Mouse (Mus musculus) ovary, postnatal 36 days (tissue): ENCODE measurements around the gene Fbxl14.
"Not testable (repeated sequence)": the region's sequence is repeated elsewhere in the genome, so short reads cannot be mapped to it uniquely, and the experiment has no call there.

ENCODE experiments used
- DNase-seq: peaks from one replicate; pipeline ENCODE4 v3.0.0; 2022; ENCODE audit warnings: low spot score, mixed read lengths

Fbxl14 gene

DNA sequence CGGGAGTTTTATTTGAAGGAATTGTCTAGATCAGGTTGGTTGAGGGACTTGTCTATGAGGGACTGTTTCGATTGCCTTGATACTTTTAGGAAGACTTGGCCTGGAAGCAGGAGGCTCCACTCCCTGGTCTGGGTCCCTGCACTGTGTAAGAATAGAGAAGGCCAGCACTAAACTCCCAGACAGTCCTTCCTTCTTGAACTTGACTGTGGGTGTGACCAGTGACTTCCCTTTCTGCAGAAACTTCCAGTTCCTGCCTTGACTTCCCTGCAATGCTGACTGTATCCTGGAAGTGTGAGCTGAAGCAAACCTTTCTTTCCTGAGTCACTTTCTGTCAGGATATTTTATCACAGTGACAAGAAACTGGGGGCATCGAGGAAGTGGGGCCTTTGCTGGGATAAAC is 8.7 kb upstream of the Fbxl14 start:
- DNase-seq: no peak

DNA sequence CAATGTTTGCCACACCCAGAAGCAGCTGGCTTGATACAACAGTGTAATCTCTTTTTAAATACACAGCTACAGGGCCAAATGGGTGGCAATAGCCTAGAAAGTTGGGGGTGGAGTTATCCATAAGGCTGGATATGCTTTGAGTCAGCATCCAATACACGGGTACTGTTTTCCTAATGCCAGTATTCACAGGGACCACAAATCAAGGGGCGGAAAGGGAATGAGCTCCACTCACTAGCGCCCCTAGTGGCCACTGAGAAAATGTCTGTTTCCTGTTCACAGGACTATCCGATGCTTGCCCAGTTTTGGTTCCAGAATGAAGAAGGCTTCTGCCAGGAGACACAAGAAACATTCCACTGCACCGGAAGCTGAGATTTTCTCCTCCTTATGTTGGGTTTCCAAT is 7.3 kb upstream of the Fbxl14 start:
- DNase-seq: peak; percentile 59

DNA sequence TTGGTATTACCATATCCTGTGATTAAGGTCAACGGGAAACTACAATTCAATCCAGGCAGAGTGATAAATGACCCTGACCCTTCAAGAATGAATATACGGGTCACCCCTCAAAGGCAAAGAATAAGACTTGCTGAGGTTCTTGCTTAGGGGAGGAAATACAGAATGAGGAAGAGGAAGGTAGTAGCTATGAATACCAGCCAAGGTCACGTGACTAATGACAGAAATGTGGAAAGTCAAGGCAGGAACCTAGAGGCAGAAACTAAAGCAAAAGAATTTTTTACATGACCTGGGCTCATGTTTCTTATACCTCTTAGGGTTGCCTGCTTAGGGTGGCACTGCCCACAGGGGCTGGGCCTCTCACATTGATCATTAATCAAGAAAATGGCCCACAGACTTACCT is 6.8 kb upstream of the Fbxl14 start:
- DNase-seq: no peak

DNA sequence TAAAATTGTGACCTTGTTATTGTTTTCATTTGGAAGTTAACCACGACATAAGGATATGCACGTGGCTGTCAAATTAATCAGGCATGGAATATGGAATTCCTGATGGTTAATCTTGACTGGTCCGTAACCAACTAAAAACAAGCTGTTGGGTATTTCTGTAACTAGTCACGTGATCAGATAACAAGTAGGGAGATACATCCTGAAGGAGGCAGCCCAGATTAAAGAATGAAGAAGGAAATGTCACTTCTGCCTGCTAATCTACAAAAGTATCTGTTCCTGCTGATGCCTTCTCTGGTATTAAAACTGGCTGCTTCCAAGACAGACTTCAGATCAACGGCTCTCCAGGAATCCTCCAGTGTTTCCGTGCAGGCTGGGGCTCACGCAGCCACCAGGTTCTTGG is 6.0 kb upstream of the Fbxl14 start:
- DNase-seq: no peak

DNA sequence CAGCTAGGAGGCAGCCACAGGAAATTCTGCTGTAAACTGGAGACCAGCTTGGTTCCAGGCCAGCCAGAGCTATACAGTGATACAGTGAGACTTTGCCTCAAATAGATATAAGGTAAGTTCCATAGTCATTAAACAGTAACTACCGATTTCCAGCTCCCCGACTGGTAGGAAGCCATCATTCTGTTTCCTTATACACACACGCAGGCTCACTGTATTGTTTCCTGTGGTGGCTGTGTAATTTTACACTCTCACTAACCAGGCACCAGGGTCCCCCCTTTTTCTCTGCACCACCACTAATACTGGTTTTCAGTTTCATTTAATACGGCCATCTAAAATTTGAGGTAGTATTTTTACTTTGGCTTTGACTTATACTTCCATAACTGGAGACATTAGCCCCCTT is 5.5 kb upstream of the Fbxl14 start:
- DNase-seq: no peak

DNA sequence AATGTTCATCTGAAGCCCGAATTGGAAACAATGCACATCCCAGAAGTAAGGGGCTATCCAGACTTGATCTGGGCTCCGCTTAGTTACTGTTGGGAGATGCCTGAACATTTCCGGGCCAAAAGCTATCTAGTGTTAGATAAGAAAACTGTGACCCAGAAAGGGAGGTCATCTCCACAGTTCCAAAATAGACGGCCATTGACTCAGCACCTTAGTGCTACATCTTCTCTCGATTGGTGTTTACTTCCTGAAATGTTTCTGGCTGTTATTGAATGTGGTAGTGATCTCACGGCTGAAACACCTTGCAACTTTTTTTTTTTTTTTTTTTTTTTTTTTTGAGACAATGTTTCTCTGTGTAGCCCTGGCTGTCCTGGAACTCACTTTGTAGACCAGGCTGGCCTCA is 3.5 kb upstream of the Fbxl14 start:
- no peak for DNase-seq

DNA sequence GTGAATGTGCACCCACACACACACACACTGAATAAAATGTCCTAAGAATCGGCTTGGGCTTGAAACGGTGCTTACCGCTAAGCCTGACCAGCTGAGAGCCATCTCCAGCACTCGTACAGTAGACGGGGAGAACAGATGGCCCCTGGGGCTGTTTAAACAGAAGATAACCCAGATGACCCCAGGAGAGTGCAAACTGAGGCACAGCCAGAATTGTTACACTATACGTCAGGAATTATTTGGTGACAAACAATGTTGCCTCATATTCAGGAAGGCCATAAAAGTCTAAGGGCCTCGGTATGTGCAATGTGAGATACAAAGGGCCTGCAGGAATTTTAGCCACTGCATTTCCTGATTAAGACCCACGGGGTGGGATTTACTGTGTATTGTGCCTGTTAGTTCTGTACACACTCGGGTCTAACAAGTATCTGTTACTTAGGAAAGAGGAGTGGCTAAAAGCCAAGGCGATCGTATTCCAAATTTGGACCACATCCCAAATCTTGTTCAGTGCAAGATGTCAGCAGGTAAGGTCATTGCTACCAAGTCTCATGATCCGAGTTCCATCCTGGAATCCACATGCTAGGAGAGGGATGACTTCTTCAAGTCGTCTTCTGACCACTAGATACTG is 1.7 kb upstream of the Fbxl14 start:
- DNase-seq: no peak

DNA sequence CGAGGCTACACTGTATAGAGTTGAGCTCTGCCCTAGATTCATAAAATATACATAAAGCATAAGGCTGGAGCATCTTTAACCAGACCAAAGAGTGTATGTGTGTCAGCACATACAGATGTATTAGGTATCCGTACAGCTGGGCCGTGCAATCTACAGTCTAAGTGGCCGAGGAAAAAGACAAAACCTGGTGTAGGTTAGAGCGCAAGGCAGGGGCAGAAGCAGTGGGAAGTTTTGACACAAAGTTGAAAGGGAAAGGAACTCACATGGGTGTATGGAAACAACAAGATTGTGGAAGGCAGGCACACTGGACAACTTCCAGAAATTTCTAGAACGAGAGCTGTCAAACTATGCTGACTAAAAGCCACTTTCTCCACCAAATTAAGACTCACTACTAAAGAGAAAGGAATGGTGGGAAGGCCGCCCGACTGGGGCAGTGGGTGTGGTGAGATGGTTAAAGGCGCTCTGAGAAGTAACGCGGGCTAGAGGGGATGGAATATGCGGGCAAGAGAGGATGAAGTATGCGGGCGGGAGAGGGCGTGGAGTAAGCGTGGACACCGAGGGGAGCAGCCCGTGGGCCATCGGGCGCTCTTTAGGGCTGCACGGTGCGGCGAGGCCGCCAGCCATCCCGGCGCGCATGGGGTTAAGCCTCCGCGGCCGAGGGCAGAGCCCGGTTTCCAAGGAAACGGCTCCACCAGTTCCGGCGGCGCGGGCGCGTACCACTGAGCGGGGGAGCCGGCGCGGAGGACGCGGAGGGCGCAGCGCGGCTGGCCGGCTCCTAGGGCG is 717 bp upstream of the Fbxl14 start:
- peak; percentile 86 for DNase-seq

DNA sequence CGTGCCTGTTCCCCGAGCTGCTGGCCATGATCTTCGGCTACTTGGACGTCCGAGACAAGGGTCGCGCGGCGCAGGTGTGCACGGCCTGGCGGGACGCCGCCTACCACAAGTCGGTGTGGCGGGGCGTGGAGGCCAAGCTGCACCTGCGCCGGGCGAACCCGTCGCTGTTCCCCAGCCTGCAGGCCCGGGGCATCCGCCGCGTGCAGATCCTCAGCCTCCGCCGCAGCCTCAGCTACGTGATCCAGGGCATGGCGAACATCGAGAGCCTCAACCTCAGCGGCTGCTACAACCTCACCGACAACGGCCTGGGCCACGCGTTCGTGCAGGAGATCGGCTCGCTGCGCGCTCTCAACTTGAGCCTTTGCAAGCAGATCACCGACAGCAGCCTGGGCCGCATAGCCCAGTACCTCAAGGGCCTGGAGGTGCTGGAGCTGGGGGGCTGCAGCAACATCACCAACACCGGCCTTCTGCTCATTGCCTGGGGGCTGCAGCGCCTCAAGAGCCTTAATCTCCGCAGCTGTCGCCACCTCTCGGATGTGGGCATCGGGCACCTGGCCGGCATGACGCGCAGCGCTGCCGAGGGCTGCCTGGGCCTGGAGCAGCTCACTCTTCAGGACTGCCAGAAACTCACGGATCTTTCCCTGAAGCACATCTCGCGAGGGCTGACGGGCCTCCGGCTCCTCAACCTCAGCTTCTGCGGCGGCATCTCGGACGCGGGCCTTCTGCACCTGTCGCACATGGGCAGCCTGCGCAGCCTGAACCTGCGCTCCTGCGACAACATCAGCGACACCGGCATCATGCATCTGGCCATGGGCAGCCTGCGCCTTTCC is 623 bp downstream of the Fbxl14 start:
- peak; percentile 69 for DNase-seq

DNA sequence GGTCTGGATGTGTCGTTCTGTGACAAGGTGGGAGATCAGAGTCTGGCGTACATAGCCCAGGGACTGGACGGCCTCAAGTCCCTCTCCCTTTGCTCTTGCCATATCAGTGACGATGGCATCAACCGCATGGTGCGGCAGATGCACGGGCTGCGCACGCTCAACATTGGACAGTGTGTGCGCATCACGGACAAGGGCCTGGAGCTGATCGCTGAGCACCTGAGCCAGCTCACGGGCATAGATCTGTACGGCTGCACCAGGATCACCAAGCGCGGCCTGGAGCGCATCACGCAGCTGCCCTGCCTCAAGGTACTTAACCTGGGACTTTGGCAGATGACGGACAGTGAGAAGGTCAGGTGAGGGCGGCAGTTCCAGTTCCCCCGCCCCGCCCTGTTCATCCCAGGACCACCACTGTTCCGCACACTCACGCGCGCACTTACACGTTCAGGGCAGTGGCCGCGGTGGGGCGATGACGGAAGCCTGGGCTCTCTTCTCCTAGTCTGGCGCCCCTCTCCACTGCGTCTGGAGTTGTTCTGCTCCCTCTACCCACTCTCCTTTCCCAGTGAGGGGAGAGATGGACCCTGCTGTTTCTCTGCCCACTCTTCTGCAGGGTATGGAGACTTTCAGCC is 1.4 kb downstream of the Fbxl14 start:
- peak; percentile 29 for DNase-seq

DNA sequence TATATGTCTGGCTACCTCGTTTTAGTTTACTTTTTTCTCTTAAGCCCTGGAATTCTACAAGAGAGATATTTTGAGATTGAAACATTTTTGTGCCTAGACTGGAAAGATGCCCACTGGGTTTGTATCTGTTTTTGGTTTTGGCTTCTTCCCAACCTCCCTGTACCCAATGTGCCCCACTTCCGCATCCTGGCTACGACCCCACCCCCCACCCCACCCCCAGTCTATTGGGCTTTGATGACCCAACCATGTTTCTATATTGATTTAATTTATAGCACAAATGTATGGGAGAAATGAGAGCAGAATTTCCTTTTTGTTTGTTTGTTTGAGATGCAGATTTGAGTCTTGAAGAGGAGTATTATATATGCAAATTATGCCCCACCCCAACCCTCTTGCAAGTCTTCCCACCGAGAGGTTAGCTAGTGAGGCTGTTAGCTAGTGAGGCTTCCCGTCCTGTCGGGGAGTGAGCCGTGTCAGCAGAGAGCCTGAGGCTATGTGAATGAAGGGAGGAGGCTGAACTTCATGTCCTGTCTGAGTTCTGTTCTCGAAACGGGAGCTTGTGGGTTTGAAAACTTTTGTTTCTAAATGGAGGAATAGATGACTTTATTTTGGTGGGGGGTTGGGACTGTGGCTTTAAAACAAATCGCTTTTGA is 2.4 kb downstream of the Fbxl14 start:
- DNase-seq: not testable (repeated sequence)

DNA sequence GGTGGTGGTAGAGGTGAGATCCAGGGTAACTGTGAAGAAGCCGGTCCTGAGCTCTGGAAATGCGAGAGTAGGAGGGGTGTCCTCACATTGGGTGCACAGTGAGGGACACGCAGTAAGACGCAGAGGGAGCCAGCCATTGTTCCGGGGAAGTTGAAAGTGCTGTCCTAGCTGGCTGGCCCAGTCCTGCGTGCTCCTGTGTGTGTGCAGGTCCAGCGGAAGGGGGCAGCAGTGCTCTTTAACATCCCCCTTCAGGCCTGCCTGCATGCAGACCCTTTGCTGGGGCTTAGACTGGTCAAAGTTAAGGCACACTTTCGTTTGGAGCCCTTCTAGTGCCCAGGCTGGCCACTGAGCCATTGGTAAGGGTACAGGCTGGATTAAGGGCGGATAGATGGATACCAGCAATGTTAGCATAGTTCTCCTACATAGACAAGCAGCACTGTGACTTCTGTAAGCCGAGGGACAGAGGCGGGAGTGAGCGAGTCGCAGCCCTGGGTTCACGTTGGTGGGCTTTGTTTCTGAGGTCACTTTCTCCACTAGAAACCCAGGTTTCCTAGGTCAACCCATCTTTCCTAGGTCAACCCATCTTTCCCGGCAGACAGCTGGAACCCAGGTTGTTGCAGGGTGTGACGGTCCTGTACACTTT is 3.6 kb downstream of the Fbxl14 start:
- peak; percentile 61 for DNase-seq

DNA sequence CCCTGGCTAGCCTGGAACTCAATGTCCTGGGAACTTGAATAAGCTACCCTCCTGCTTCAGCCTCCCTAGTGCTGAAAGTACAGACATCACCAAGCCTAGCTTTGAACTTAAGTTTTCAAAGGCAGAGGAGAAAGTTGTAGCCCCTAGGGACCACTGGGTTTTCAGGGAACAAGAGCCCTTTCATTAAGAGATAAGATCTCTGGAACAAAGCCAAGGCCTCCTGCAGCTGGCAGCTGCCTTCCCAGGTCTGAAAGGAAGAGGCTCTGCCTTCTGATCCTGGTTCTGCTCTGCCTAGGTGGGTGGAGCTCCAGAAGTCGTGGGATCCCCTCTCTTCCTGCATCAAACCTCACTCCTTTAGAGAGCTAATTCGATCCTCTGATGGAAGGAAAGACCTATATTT is 6.0 kb downstream of the Fbxl14 start:
- DNase-seq: no peak

DNA sequence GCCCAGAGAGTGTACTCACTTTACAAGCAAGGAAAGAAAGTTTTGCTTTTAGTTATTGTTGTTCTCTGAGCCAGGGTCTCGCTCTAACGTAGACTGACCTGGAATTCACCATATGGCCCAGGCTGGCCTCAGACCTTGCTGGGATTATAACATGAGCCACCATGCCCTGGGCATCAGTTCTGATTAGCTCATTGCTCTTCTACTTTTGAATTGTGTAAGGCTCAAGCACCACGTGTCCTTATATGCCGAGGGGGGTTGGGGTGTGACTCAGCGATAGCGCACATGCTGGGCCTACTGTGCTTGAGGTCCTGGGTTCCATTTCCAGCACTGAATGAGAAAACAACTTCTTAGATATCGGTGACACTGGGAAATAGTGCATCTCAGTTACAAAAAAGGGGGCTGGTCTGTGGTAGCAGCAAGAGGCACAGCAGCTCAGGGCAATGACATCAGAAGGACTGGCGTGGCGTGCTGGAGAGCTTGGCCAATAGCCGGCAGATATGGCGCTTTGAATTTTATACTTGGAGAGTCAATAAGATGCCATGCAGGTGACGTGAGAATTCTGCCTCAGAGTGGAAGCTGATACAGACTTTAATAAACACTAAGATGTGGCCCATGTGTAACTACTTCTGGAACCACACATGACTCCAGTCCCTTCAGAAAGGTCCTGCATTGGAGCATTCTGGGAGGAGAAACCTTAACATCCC is 7.1 kb downstream of the Fbxl14 start:
- no peak for DNase-seq

DNA sequence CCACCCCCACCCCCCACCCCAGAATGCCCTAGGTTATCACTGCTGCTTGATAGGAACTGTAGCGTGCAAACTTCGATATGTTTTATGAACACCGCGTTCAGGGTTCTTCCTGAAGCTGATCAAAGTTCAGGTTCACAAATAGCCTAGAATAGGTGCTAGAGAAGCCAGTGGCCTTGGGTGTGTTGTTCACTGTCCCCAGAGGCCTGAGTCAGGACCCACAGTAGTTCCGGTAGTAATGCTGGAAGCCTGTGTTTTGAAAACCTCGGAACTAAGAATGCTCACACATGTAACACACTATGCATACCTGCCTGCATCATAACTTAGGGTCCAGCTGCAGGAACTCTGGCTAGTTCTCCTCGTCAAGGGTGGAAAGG is 7.6 kb downstream of the Fbxl14 start:
- no peak for DNase-seq

DNA sequence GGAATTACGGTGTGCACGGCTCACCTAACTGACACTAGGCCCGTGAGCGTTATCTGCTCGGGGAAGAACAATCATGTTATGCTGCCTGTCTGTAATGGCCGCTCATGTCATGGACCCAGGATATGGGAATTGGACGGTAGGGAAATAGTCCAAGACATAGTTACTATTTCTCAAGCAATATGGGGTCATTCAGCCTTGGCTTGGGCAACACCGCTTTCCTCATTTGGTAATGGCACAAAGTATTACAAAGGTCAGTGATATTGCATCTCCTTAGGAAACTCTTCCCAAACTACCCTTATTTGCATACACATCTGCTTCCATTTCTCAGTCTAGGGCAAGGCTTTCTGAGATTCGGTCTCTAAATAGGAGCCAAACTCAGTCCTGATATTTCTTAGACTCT is 8.2 kb downstream of the Fbxl14 start:
- DNase-seq: no peak

DNA sequence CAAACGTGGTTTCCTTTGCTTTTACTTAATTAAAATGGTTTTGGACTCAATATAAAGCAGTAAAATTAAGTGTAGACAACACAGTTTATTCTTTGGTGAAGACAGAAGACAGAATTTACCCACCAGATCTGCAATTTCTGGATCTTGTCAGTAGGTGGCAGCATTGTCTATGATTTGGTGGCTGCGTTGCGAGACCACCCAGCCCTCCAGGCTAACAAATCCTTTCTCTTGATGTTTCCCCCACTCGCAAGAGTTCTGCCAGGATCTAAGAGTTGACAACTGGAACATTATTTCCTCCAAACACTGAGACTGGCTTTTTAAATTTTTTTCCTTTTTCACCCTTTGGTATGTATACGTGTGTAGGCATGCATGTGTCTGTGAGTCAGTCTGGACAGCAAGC is 10.3 kb downstream of the Fbxl14 start:
- no peak for DNase-seq

DNA sequence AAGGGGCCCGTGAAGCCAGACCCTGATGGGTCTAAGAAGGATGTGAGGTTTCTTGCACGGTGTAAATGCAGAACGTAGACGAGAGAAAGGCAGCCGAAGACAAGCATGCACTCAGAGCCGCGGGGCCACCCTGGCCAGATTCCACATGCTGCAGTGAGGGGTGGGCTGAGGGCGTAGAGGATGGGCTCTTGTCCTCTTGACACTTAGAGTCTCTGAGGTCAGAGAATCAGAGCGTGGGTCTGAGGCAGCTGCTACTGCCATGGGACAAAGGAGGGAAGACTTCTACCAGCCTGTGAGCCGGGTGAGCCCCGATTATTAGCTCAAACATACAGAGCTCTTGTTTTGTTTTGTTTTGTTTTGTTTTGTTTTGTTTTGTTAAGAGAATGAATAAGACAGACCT is 11.1 kb downstream of the Fbxl14 start:
- DNase-seq: no peak

DNA sequence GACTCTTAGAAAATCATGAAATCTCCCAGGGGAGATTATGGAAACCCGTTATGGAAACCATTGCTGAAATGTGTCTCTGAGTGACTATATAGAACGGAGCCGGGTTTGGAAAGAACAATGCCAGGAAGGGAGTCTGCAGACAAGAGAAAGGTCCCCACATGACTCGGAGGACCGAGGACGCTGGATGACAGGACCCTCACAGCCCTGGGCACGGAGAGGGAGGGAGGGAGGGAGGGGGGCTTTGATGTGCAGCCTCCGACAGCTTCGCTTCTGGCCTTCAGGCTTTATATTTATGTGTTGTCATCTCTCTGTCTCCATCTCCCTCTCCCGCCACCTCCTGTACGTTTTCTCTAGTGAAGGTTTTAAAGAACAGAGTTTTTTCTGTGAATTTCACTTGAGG is 11.5 kb downstream of the Fbxl14 start:
- DNase-seq: no peak

DNA sequence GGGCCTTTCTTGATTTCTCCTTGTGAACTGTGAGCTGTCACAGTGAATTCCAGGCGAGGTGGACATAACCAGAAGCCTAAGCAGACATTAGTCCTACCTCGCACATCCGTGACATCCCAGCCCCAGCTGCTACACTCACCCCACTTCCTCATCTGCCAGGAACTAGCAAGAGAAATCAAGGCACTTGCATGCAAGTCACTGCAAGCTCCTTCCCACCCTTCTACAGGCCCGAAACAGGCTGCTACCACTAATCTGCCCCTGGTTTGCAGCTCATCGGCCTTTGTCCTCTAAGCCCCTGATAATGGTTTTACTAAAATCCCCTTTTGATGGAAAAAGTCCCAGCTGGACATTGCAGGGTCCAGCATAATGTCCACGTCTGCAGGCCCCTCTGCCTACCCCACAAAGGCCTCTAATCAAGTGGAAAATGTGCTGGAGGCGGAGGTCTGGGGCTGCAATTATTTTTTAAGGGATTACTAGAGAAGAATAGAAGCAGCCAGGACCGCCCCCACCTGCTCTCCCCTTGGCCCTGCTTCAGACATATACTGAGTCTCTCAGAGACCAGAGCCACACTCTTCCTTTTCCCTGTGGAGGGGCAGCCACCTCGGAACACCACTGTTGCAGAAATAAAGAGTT is 12.6 kb downstream of the Fbxl14 start:
- DNase-seq: no peak

DNA sequence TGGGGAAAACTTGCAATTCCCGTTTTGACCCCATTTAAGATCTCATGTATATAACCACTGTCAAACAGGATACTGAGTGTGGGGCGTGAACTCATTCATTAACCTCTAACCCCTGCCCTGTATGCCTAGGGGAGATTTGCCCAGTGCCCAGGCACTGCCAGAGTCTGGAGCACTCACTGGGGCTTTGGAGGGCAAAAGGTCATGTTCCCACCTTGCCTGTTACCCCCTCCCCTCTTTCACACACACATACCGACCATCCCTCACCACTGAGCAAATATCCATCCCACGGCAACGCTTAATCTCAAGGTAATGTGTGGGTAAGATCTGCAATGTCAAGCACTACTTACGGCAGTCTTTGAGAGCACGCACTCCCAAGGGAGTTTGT is 13.2 kb downstream of the Fbxl14 start:
- no peak for DNase-seq
